Mouse (Mus musculus) CH12.LX (cell line): ENCODE data around the gene Wwp2.

Experiments
- EP300 ChIP-seq: IDR thresholded peaks from 2 replicates; pipeline ENCODE4 v1.6.1; 2011; ENCODE audit warnings: low read length, improper control_type of control experiment
- POLR2A ChIP-seq: IDR thresholded peaks from 2 replicates; pipeline ENCODE4 v1.6.1; 2011; ENCODE audit warnings: low read depth, mild to moderate bottlenecking, improper control_type of control experiment, low read length

DNA sequence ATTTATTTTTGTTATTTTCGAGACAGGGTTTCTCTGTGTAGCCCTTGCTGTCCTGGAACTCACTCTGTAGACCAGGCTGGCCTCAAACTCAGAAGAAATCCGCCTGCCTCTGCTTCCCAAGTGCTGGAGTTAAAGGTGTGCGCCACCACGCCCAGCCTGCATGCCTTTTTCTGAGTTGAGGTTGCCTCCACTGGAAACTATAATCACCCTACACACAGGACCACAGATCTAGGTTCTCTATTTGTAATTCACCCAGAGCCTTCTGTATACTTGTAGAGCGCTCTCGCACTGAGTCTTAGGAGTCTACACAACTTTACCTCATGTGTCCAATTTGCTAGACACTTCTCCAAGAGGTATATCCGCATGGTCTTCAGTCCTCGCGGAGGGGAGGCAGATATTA is 12.0 kb upstream of the Wwp2 start:
- TF ChIP-seq POLR2A (no peak), EP300 (no peak)
